Mouse (Mus musculus): ENCODE measurements around the gene Prkcsh.
A peak's percentile ranks its signal among the peaks of the same experiment; 100 is the strongest.

The Prkcsh gene

GRCm38 (mm10) chr9:22002194-22003162 lies at the start of gene Prkcsh, which contains the start of gene Ccdc151:
TSS of gene Prkcsh (plus strand) at chr9:22002806.
TSS of gene Ccdc151 (minus strand) at chr9:22002634.
- DNase-seq (ENCODE audit: low spot score) = peak; percentile 100

DNA sequence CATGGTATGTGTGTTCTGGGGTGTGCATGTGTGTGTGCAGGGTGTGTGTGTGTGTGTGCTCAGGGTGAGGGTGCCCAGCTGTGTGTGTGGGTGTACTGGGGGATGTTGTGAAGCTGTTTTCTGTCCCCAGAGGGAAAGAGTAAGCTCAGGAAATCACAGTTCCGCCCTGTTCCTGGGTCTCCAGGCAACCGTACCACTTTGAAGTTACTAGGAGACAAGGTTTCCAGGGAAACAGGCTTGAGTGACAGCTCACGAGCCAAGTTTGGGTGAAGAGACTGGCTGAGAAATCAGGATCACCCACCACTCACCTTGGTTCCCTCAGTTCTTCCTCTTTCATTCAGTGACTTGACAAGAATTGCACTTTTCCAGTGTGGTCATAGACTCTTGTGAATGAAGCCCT lies 49.0 kb upstream of the Prkcsh start:
- no peak for DNase-seq (ENCODE audit: low spot score)

DNA sequence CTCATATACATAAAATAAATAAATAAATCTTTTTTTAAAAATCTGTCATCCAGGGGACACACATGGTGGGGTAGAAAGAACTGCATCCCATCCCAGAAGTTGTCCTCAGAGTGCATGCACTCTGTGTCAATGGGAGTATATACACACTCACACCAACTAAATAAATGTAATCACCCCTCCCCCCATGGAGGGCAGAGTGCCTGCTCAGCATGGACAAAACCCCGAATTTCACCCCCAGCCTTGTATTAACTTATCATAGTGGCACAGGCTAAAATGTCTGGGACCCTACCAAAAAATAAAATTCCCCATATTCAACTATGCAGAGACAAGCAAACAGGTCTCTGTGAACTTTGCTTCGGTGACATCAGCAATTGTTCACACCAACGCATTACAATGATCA lies 48.0 kb upstream of the Prkcsh start:
- no peak for DNase-seq (ENCODE audit: low spot score)

DNA sequence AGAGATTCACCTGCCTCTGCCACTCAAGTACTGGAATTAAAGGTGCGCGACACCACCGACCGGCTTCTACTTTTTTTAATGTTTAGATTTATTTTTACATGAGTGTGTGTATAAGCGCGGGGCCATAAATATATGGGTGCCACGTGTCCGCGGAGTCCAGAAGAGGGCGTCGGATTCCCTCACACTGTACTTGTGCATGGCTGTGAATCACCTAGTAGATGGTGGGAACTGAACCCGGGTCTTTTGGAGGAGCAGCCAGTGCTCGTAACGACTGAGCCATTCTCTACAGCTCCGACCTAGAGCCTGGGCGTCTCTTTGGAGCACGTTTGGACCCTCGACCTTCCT lies 47.4 kb upstream of the Prkcsh start:
- DNase-seq (ENCODE audit: low spot score) = no peak

DNA sequence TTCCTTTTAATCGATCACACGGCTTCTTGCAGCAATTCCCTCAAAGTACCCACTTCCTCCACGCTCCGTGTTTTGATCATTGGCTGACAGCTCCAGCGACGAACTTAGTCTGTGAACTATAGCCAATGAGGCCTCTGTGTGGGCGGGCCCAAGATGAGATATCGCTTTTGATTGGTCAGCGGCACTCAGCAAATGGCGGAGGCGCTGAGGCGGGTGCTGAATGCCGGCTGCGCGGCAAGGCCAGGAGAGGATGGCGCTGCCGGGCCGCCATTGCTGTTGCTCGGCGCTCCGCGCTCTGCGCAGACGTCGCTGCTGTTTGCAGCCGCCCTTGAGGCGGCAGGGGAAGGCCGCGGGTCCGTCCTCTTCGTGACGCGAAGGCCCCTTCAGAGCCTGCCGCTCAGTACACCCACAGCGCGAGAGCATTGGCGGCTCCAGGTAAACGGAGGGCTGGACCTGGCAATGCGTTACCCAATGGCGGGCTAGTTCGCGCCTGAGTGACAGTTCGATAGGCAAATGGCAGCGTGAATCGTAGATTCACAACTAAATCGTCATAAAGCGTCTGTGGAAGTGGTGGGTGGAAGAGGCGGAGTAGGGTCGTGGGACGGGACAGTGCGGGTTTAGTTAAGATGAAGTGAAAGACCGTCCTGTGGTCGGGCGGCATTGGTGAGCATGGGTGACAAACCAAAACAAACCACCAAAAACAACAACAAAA lies 46.9 kb upstream of the Prkcsh start, which contains the start of gene Swsap1:
TSS of gene Swsap1 (plus strand) at position 186 of the 712 bp plus-strand sequence.
- DNase-seq (ENCODE audit: low spot score) = peak; percentile 98

GRCm38 (mm10) chr9:21958372-21958771 lies 44.2 kb upstream of the Prkcsh start:
- DNase-seq (ENCODE audit: low spot score) = no peak

GRCm38 (mm10) chr9:21959244-21959643 lies 43.4 kb upstream of the Prkcsh start:
- DNase-seq (ENCODE audit: low spot score) = no peak

- no peak for DNase-seq (ENCODE audit: low spot score)
Observed at GRCm38 (mm10) chr9:21960135-21960534, 42.5 kb upstream of the Prkcsh start.

DNA sequence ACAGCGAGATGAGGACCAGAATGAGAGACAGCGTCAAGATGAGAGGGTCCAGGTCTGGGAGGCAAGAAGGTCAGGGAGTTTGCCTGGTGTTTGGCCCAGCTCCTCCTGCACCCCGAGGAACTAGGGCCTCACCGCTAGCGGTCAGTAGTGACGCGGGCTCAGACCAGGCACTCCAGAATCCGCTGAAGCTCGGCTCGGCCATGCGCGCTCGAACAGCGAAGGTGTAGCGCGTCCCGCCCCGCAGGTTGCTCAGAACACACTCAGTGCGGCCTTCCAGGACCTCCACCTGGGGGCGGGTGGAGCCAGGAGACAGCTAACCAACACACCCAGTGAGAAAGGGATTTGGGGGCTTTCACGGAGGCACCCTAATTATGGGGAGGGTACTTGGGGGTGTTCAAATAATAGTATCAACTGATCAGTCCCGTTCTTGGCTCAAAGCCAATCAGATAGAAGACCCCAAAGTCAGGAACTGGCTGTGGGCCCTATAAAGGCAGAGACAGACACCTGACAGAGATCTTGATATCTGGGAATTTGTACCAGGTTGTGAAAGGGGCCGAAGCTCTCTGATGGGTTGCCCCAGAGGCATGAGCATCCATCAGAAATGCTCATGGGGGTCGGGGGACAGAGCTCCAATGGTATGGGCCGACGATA lies 41.9 kb upstream of the Prkcsh start:
- peak; percentile 41 for DNase-seq (ENCODE audit: low spot score)

DNA sequence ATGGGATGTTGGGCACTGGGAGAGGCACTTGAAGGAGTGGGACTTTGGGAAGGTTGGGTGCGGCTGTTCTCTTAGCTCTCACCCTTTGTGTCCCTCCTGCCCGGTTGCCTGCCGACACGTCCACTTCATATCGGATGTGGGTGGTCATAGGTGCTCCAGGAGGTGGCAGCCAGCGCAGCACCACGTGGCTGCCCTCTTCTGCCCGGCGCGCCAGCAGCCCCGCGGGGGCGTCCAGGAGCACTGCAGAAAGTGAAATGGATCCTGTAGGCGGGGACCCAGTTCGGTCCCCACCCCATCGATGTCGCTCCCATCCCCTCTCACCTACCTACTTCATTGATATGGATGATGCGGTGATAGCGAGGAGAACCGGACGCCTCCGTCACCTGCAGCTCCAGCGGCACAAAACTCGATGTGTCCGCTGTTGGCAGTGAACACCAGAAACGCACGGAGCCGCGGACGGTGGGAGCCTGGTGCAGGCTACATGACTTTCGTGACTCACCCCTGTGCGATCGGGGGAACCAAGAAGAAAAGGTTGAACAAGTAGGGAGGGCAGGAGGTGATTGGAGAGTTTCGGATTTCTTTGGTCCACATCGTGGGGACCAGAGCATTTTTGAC lies 41.1 kb upstream of the Prkcsh start:
- no peak for DNase-seq (ENCODE audit: low spot score)

- DNase-seq (ENCODE audit: low spot score) = no peak
Observed at GRCm38 (mm10) chr9:21962010-21962409, 40.6 kb upstream of the Prkcsh start.

GRCm38 (mm10) chr9:21962416-21963059 lies 40.1 kb upstream of the Prkcsh start:
- peak; percentile 83 for DNase-seq (ENCODE audit: low spot score)

DNA sequence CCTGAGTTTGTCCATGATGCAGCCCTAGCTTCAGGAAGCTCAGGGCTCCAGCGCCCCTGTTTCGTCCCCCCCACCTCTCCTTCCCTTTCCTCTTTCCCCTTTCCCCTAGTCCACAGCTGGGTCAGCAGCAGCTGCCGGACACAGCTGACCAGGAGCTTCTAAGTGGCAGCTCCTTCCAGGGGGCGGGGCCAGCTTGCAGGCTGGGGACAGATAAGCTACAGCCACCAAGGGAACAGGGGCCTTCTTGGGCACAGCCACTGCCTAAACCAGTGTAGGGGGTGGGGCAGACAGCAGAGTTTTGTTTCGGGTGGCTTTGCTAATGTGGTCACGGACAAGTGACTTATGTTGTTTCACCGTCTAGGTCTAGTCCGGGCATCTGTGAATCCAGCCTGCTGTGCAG lies 39.2 kb upstream of the Prkcsh start, which contains the start of gene Epor:
TSS of gene Epor (minus strand) at position 90 of the 400 bp plus-strand sequence.
- DNase-seq (ENCODE audit: low spot score) = peak; percentile 64

DNA sequence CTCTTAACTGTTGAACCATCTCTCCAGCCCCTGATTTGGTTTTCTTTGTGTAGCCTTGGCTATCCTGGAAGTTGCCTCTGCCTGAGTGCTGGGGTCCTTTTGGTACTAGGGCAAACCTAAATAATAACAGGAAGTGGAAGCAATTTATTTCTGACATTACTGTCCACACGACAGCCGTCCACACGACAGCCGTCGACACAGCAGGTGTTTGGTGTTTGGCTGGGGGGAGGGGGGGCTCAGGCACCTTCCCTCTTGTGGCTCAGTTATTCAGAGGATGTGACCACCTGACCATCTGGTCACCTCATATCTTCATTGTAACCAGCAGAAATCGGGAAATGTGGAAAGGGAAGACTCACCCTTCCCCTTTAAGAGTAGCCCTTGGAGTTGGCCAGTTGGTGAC lies 33.7 kb upstream of the Prkcsh start:
- DNase-seq (ENCODE audit: low spot score) = no peak

- no peak for DNase-seq (ENCODE audit: low spot score)
Observed at GRCm38 (mm10) chr9:21969304-21969703, 33.3 kb upstream of the Prkcsh start.

GRCm38 (mm10) chr9:21976626-21977175 lies 25.9 kb upstream of the Prkcsh start:
- no peak for DNase-seq (ENCODE audit: low spot score)

DNA sequence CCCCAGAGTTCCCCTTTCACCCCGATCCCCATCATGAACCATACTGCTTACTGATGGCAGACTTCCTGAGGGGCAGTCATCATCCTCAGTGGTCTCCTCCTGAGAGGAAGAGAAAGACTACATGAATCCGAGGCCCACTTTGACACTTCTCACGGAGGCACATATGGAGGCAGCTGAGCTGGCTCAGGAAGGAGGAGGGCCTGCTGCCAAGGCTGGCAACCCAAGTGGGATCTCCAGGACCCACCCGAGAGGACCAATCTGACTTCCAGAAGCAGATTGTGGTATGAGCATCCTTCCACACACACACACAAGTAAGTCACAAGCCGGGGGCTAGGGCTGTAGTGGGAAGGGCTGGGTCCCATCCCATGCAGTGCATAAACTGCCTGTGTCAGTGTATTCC lies 25.3 kb upstream of the Prkcsh start:
- no peak for DNase-seq (ENCODE audit: low spot score)

GRCm38 (mm10) chr9:21977972-21978371 lies 24.6 kb upstream of the Prkcsh start:
- DNase-seq (ENCODE audit: low spot score) = no peak

- DNase-seq (ENCODE audit: low spot score) = no peak
Observed at GRCm38 (mm10) chr9:21978398-21979128, 24.0 kb upstream of the Prkcsh start.

GRCm38 (mm10) chr9:21983911-21984310 lies 18.7 kb upstream of the Prkcsh start:
- no peak for DNase-seq (ENCODE audit: low spot score)

Data from yolk sac, embryonic 10.5 days (tissue).